Mouse (Mus musculus) ES-E14 (cell line): ENCODE results near the gene Gast.

Experiments used
- HCFC1 ChIP-seq: IDR thresholded peaks from 2 replicates; pipeline ENCODE4 v1.6.1; 2012; ENCODE audit warnings: low read length, inconsistent platforms, borderline replicate concordance; ENCODE audit not compliant: insufficient read depth
- ZNF384 ChIP-seq: IDR thresholded peaks from 2 replicates; pipeline ENCODE4 v1.6.1; 2012; ENCODE audit warnings: low read depth, low read length, inconsistent platforms

GRCm38 (mm10) chr11:100382682-100383081, 48.5 kb downstream of the Gast start:
- TF ChIP-seq ZNF384 (no peak), HCFC1 (no peak)
